Mouse (Mus musculus) hindbrain, embryonic 13.5 days (tissue): ENCODE results near the gene Slc11a2. TPM values are rescaled to one million over a fixed set of nuclear protein-coding genes. Genes with fewer than 3 reads are reported as not detected.

ENCODE experiments used
- ATAC-seq: fragments of 200-750 bp; cut with Nextera tagmentation; 2 replicates; pipeline ENCODE4 v1.8.0; 2017; ENCODE audit warnings: moderate TSS enrichment; ENCODE audit not compliant: low FRiP score
- H3K27ac ChIP-seq: fragments of 300-500 bp; sonication (generic); 2 replicates; pipeline ENCODE4 v1.5.1; 2015; ENCODE audit warnings: inconsistent platforms, mild to moderate bottlenecking, moderate library complexity
- H3K27me3 ChIP-seq: fragments of 300-500 bp; sonication (generic); 2 replicates; pipeline ENCODE4 v1.6.1; 2015; ENCODE audit warnings: mild to moderate bottlenecking, inconsistent platforms
- H3K36me3 ChIP-seq: fragments of 300-500 bp; sonication (generic); 2 replicates; pipeline ENCODE4 v1.6.1; 2015; ENCODE audit warnings: mild to moderate bottlenecking, inconsistent platforms
- H3K4me1 ChIP-seq: fragments of 300-500 bp; sonication (generic); replicated peaks from 2 replicates; pipeline ENCODE4 v1.6.1; 2015; ENCODE audit warnings: inconsistent platforms
- H3K4me2 ChIP-seq: fragments of 300-500 bp; sonication (generic); 2 replicates; pipeline ENCODE4 v1.6.1; 2015; ENCODE audit warnings: inconsistent platforms, mild to moderate bottlenecking, moderate library complexity
- H3K4me3 ChIP-seq: fragments of 300-500 bp; sonication (generic); 2 replicates; pipeline ENCODE4 v1.5.1; 2015; ENCODE audit warnings: mild to moderate bottlenecking, inconsistent platforms
- H3K9ac ChIP-seq: fragments of 300-500 bp; sonication (generic); 2 replicates; pipeline ENCODE4 v1.6.1; 2015; ENCODE audit warnings: mild to moderate bottlenecking, inconsistent platforms
- H3K9me3 ChIP-seq: fragments of 300-500 bp; sonication (generic); 2 replicates; pipeline ENCODE4 v1.6.1; 2016; ENCODE audit warnings: inconsistent platforms
- WGBS: fragments of 180-500 bp; shearing (Covaris S2); methylation state at CpG from one replicate; pipeline ENCODE4 v1.1.7; 2015; 5-methylcytosine and 5-hydroxymethylcytosine counted together
- polyA plus RNA-seq: library from polyadenylated mRNA; unstranded; fragments of >200 nt; fragmentation: Nextera tagmentation; extraction: Ambion mirVana; gene quantifications from 2 replicates; pipeline ENCODE4 v1.2.1, GENCODE M21; 2015

Slc11a2 gene
- polyA plus RNA-seq, 1 experiment from 2014 or later = 23.8 TPM

GRCm38 (mm10) chr15:100457340-100457739 is 32.5 kb upstream of the Slc11a2 start:
- peaks cover 18% of the 10 kb centered on the region for H3K27me3 ChIP-seq
- 0 out of 2 replicates have a peak overlapping the region, but pooled peaks have one; percentile 6 for H3K4me2 ChIP-seq
- no peak overlapping the region for H3K27ac ChIP-seq
- peaks cover 13% of the 10 kb centered on the region; the same call in 1 of the 2 replicates for H3K4me1 ChIP-seq
- H3K9ac ChIP-seq = no peak overlapping the region
- no peaks in the 10 kb centered on the region for H3K9me3 ChIP-seq
- H3K4me3 ChIP-seq = no peak overlapping the region
- no peak for ATAC-seq
- 10% methylated on average over 17 of the region's 17 CpGs for WGBS
- no peaks in the 10 kb centered on the region for H3K36me3 ChIP-seq

- H3K36me3 ChIP-seq = no peaks in the 10 kb centered on the region
- no peaks in the 10 kb centered on the region for H3K9me3 ChIP-seq
- no peak overlapping the region for H3K4me3 ChIP-seq
- no peak for ATAC-seq
- H3K9ac ChIP-seq = no peak overlapping the region
- 73% methylated on average over 7 of the region's 7 CpGs for WGBS
- peaks cover 14% of the 10 kb centered on the region for H3K27me3 ChIP-seq
- no peak overlapping the region for H3K4me2 ChIP-seq
- H3K27ac ChIP-seq = no peak overlapping the region
- peaks cover 8% of the 10 kb centered on the region; the same call in 1 of the 2 replicates for H3K4me1 ChIP-seq
Measured at GRCm38 (mm10) chr15:100456356-100456991, 31.6 kb upstream of the Slc11a2 start.

- Histone ChIP-seq H3K4me1 (peaks cover 4% of the 10 kb centered on the region; the same call in 1 of the 2 replicates), H3K27ac (no peak overlapping the region), H3K27me3 (0 out of 2 replicates have a peak, but pooled peaks cover 3% of the 10 kb centered on the region), H3K9me3 (no peaks in the 10 kb centered on the region), H3K4me3 (no peak overlapping the region), H3K4me2 (no peak overlapping the region), H3K36me3 (no peaks in the 10 kb centered on the region), H3K9ac (no peak overlapping the region)
- no peak for ATAC-seq
- 80% methylated on average over 11 of the region's 11 CpGs for WGBS
Measured at GRCm38 (mm10) chr15:100452486-100452885, 27.6 kb upstream of the Slc11a2 start.

- Histone ChIP-seq H3K4me3 (no peak overlapping the region), H3K36me3 (no peaks in the 10 kb centered on the region), H3K4me2 (no peak overlapping the region), H3K9ac (no peak overlapping the region), H3K9me3 (no peaks in the 10 kb centered on the region), H3K27me3 (no peaks in the 10 kb centered on the region), H3K27ac (0 out of 2 replicates have a peak overlapping the region, but pooled peaks have one; percentile 30), H3K4me1 (no peaks in the 10 kb centered on the region; the same call in 1 of the 2 replicates)
- WGBS = 68% methylated on average over 16 of the region's 16 CpGs
- ATAC-seq = no peak
Measured at GRCm38 (mm10) chr15:100451245-100451644, 26.4 kb upstream of the Slc11a2 start.

GRCm38 (mm10) chr15:100449495-100449894 is 24.6 kb upstream of the Slc11a2 start:
- Histone ChIP-seq H3K4me1 (no peaks in the 10 kb centered on the region; the same call in 1 of the 2 replicates), H3K4me2 (no peak overlapping the region), H3K27me3 (no peaks in the 10 kb centered on the region), H3K9ac (no peak overlapping the region), H3K36me3 (no peaks in the 10 kb centered on the region), H3K27ac (no peak overlapping the region), H3K9me3 (no peaks in the 10 kb centered on the region), H3K4me3 (no peak overlapping the region)
- no peak for ATAC-seq
- WGBS = 90% methylated on average over 3 of the region's 3 CpGs

- no peaks in the 10 kb centered on the region for H3K27me3 ChIP-seq
Measured at GRCm38 (mm10) chr15:100448572-100448971, 23.7 kb upstream of the Slc11a2 start.

GRCm38 (mm10) chr15:100446887-100447286 is 22.0 kb upstream of the Slc11a2 start:
- Histone ChIP-seq H3K4me1 (peaks cover 6% of the 10 kb centered on the region), H3K9ac (no peak overlapping the region), H3K27ac (no peak overlapping the region), H3K4me2 (no peak overlapping the region), H3K4me3 (no peak overlapping the region), H3K9me3 (no peaks in the 10 kb centered on the region), H3K36me3 (no peaks in the 10 kb centered on the region), H3K27me3 (no peaks in the 10 kb centered on the region)
- no peak for ATAC-seq
- WGBS = 90% methylated on average over 2 of the region's 2 CpGs

More at GRCm38 (mm10) chr15:100448572-100448971, 23.7 kb upstream of the Slc11a2 start:
- Histone ChIP-seq H3K9ac (no peak overlapping the region), H3K9me3 (no peaks in the 10 kb centered on the region), H3K36me3 (no peaks in the 10 kb centered on the region), H3K4me3 (no peak overlapping the region), H3K27ac (no peak overlapping the region), H3K4me1 (peaks cover 6% of the 10 kb centered on the region), H3K4me2 (no peak overlapping the region)
- 78% methylated on average over 4 of the region's 4 CpGs for WGBS
- no peak for ATAC-seq

GRCm38 (mm10) chr15:100443126-100443922 is 18.5 kb upstream of the Slc11a2 start:
- Histone ChIP-seq H3K27ac (peak overlapping the region; percentile 89), H3K4me1 (peaks cover 6% of the 10 kb centered on the region), H3K27me3 (no peaks in the 10 kb centered on the region), H3K9me3 (no peaks in the 10 kb centered on the region), H3K36me3 (no peaks in the 10 kb centered on the region), H3K9ac (peak overlapping the region; percentile 71), H3K4me2 (peak overlapping the region; percentile 65), H3K4me3 (peak overlapping the region; percentile 41)
- ATAC-seq = peak; percentile 98
- 9% methylated on average over 19 of the region's 31 CpGs for WGBS

GRCm38 (mm10) chr15:100436518-100436917 is 11.6 kb upstream of the Slc11a2 start:
- no peak overlapping the region for H3K4me3 ChIP-seq
- WGBS = 70% methylated on average over 10 of the region's 10 CpGs
- H3K27me3 ChIP-seq = no peaks in the 10 kb centered on the region
- no peak overlapping the region for H3K27ac ChIP-seq
- H3K4me2 ChIP-seq = no peak overlapping the region
- no peak for ATAC-seq
- no peak overlapping the region for H3K9ac ChIP-seq
- no peaks in the 10 kb centered on the region for H3K36me3 ChIP-seq
- H3K4me1 ChIP-seq = no peaks in the 10 kb centered on the region
- no peaks in the 10 kb centered on the region for H3K9me3 ChIP-seq

GRCm38 (mm10) chr15:100436112-100436511 is 11.2 kb upstream of the Slc11a2 start:
- Histone ChIP-seq H3K9ac (no peak overlapping the region), H3K4me3 (no peak overlapping the region), H3K27ac (no peak overlapping the region), H3K36me3 (no peaks in the 10 kb centered on the region), H3K4me2 (no peak overlapping the region), H3K9me3 (no peaks in the 10 kb centered on the region), H3K4me1 (no peaks in the 10 kb centered on the region), H3K27me3 (no peaks in the 10 kb centered on the region)
- 91% methylated on average over 4 of the region's 4 CpGs for WGBS
- ATAC-seq = no peak

GRCm38 (mm10) chr15:100433234-100433633 is 8.4 kb upstream of the Slc11a2 start:
- Histone ChIP-seq H3K9ac (no peak overlapping the region), H3K9me3 (no peaks in the 10 kb centered on the region), H3K4me3 (no peak overlapping the region), H3K36me3 (no peaks in the 10 kb centered on the region), H3K27ac (no peak overlapping the region), H3K4me1 (no peaks in the 10 kb centered on the region; the same call in 1 of the 2 replicates), H3K27me3 (no peaks in the 10 kb centered on the region), H3K4me2 (no peak overlapping the region)
- 69% methylated on average over 4 of the region's 4 CpGs for WGBS
- no peak for ATAC-seq

GRCm38 (mm10) chr15:100429959-100430565 is 5.2 kb upstream of the Slc11a2 start:
- Histone ChIP-seq H3K9me3 (no peaks in the 10 kb centered on the region), H3K4me2 (no peak overlapping the region), H3K4me3 (no peak overlapping the region), H3K9ac (no peak overlapping the region), H3K36me3 (no peaks in the 10 kb centered on the region), H3K27me3 (peaks cover 16% of the 10 kb centered on the region), H3K4me1 (no peaks in the 10 kb centered on the region; the same call in 1 of the 2 replicates), H3K27ac (0 out of 2 replicates have a peak overlapping the region, but pooled peaks have one; percentile 30)
- 77% methylated on average over 11 of the region's 11 CpGs for WGBS
- ATAC-seq = no peak
